Mouse (Mus musculus) B cell, adult 2 months (primary cell): ENCODE results near the gene Hes7.
A peak's percentile ranks its signal among the peaks of the same experiment; 100 is the strongest.

Experiments used
- DNase-seq, 2 experiments: peaks; one replicate each; pipeline ENCODE4 v3.0.0; 2022

Gene Hes7

DNA sequence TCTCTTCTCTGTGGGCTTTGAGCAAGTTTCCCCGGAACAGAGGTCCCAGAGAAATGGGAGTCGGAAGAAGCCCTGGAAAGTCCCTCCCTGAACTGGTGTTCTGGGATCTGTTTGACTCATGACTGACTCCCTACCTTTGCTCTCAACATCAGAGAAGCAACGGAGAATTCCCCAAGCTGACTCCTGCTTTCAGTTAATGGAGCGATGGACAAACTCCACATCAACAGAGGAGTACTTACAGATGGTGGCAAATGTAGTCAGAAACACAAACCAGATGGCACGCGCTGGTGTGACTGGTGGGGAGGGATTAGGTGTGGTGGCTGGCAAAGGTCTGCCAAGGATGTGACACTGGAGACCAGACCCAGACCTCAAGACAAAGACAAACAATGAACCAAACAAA, 30.8 kb downstream of the Hes7 start:
- DNase-seq = no peak

DNA sequence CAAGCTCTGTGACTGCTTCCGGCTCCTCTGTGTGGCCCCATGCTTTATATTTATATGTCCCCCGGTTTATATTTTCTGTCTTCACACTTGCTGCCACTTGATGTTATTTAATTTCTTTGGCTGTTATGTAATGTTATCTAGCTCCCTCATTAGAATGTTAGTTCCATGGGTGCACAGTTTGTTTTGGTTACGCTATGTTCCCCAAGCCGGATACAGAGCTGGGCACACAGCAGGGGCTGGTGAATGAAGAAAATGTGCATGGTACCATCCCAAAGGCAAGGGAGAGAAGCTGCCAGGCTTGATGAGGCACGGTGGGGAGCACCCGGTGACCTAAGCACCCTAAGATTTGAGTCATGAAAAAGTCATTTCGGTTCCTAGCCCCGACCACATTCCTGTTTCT, 33.6 kb downstream of the Hes7 start:
- DNase-seq = no peak

DNA sequence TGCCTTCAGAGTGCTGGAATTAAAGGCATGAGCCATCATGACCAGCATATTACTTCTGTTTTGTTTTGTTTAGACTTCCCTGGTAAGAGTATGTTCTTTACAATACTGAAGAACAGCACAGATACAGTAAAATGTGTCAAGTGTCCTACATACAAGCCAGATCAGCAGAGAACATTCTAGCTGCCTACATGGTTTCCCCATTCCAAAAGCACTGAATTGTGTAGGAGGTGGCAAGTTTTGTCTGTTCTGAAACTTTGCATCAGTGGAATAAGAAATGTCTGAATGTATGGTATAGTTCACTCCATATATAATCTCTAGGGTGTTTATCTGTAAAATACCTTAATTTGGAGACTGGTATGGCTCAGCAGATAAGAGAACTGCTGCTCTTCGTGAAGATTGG, 35.1 kb downstream of the Hes7 start:
- DNase-seq = no peak

DNA sequence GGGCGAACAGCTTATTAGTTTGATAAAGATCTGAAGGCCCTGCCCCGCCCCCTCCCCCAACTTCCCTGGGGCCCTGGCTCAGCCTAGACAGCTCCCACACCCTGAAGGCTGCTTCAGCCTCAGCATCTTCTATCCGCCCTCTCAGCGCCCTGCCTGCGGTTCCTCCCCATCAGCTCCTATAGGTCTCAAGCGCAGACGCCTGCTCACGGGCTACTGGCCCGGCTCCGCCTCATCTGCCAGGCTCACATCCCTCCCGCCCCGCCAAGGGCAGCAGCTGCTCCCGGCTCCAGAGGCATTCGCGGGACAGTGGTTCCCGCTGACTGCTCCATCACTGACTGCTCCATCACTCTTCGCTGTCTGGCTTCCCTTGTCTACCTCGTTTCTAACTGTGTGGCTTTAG, 36.6 kb downstream of the Hes7 start, which contains the start of gene Alox12b:
Gene Alox12b, plus strand, starts transcription at position 190 of the 400 bp plus-strand sequence.
- no peak for DNase-seq

DNA sequence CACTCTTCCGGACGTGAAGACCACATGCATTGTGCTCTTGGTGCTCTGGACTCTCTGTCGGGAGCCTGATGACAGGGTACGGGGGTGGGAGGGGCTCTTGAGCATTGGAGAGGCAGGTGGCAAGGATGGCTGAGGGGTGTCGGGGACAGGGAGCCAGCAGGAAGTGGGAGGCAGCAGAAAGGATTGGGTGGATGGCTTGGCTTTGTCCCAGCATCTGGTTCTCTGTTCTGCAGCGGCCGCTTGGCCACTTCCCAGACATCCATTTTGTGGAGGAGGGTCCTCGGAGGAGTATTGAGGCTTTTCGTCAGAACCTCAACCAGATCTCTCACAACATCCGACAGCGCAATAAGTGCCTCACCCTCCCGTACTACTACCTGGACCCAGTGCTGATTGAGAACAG, 49.1 kb downstream of the Hes7 start:
- DNase-seq = no peak

DNA sequence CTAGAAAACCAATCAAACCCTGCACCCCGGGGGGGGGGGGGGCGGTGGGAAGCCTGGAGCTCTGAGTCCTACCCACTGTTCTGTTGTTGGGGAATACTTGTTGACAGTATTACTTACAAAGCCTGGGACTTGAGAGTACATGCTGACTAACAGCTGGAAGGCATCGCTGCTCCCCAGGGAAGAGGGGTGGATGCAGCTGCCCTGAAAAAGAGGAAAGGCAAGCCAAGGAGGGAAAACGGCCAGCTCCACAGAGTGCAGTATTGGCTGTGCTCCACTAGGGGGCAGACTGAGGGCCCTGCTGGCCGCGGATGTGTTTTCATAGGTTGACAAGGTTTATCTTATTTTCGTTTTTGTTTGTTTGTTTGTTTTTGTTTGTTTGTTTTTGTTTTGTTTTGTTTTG, 51.4 kb downstream of the Hes7 start:
- DNase-seq = peak; percentile 64 to 65

DNA sequence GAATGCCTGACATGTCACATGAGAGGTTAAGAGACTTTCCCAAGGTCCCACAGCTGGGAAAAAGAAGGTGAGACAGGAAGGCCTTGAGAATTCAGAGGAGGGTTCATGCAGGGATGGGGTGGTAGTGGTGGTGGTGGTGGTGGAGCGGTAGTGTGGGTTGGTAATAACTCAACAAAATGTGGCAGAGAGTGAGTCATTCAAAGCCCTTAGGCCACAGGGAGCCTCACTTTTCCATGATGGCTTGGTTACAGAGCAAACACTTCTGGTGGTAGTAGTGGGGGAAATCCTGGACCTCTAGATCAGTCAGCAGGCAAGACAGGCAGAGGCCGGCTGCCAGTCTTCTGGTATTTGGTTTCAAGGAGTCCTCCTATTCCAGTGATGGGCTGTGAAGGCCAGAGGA, 52.4 kb downstream of the Hes7 start:
- DNase-seq = no peak
